Mouse (Mus musculus): ENCODE data around the gene Wipf1.

DNA sequence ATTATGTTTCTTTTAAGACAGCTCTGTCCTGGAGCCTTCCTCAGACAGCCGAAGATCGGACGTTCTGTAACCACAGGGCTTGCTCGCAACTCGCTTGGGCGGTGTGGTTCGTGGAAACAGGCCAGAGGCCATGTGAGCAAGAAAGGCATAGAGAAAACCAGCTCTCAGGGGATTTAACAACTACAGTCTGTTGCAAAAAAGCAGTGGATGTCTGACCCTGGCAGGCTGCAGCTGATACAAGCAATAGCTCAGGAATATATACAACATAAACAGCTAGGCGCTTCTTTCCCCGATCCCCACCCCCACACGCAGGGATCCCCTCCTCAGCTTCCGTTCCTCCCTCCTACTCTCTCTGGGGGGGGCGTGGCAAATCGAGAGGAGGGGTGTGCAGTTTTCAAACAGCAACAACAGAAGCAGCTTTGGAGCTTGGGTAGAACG lies 97.6 kb downstream of the Wipf1 start:
- TF ChIP-seq CTCF (IDR thresholded peaks at IDR 0.05; ENCODE audit: borderline replicate concordance, control insufficient read depth, extremely low read depth, insufficient read depth, low read length, poor library complexity) (no peak), POLR2A (IDR thresholded peaks at IDR 0.05; ENCODE audit: control insufficient read depth, extremely low read depth, insufficient read depth, low read length, poor library complexity) (no peak)
